Mouse (Mus musculus) bone marrow macrophage, adult 2 months (primary cell): ENCODE data around the gene Kynu. TPM values are rescaled to one million over a fixed set of nuclear protein-coding genes. Genes with fewer than 3 reads are reported as not detected.
A peak's percentile ranks its signal among the peaks of the same experiment; 100 is the strongest.

Experiments used
- H3K27ac ChIP-seq: 2 replicates; pipeline ENCODE4 v1.5.1; 2012; ENCODE audit warnings: low read depth, low read length; ENCODE audit not compliant: insufficient read depth
- H3K4me1 ChIP-seq: 2 replicates; pipeline ENCODE4 v1.6.1; 2012; ENCODE audit warnings: low read length; ENCODE audit not compliant: control insufficient read depth, insufficient read depth
- H3K4me3 ChIP-seq: 2 replicates; pipeline ENCODE4 v1.5.1; 2012; ENCODE audit warnings: mild to moderate bottlenecking, low read length, moderate library complexity; ENCODE audit not compliant: insufficient read depth
- CTCF ChIP-seq: IDR thresholded peaks from 2 replicates; pipeline ENCODE4 v1.5.1; 2012; ENCODE audit warnings: low read depth, mild to moderate bottlenecking, low read length, moderate library complexity
- POLR2A ChIP-seq: IDR thresholded peaks from 2 replicates; pipeline ENCODE4 v1.6.1; 2012; ENCODE audit warnings: mild to moderate bottlenecking, low read depth, low read length, borderline replicate concordance
- polyA plus RNA-seq: library from polyadenylated mRNA; stranded (reverse); fragments of >200 nt; gene quantifications from 2 replicates; pipeline ENCODE4 v1.2.4, GENCODE M21; 2012; ENCODE audit not compliant: missing spikeins, insufficient read depth, insufficient read length

Gene Kynu
- 1.6 and 2.7 TPM in 2 replicates for polyA plus RNA-seq

- Histone ChIP-seq H3K27ac (peak within 1 kb of the TSS; percentile 72), H3K4me1 (peaks cover 20% of the 10 kb centered on the region), H3K4me3 (peak within 1 kb of the TSS; percentile 59)
- TF ChIP-seq POLR2A (no peak), CTCF (no peak)
These were observed at the start of gene Kynu for GRCm38 (mm10) chr2:43555062-43555888. Kynu (plus strand) TSS chr2:43555329.

GRCm38 (mm10) chr2:43506182-43506581 lies 48.9 kb upstream of the Kynu start:
- Histone ChIP-seq H3K27ac (no peak overlapping the region), H3K4me1 (no peaks in the 10 kb centered on the region), H3K4me3 (no peak overlapping the region)
- no peak for TF ChIP-seq POLR2A

GRCm38 (mm10) chr2:43513852-43514251 lies 41.3 kb upstream of the Kynu start:
- H3K27ac ChIP-seq: no peak overlapping the region
- TF ChIP-seq POLR2A (no peak), CTCF (no peak)

GRCm38 (mm10) chr2:43534417-43534816 lies 20.7 kb upstream of the Kynu start:
- no peaks in the 10 kb centered on the region for H3K4me1 ChIP-seq
- H3K4me3 ChIP-seq: no peak overlapping the region
- no peak overlapping the region for H3K27ac ChIP-seq
- TF ChIP-seq POLR2A: no peak
- no peak for TF ChIP-seq CTCF

More at GRCm38 (mm10) chr2:43513852-43514251, 41.3 kb upstream of the Kynu start:
- no peaks in the 10 kb centered on the region for H3K4me1 ChIP-seq
- no peak overlapping the region for H3K4me3 ChIP-seq

GRCm38 (mm10) chr2:43542615-43543014 lies 12.5 kb upstream of the Kynu start:
- Histone ChIP-seq H3K4me1 (peaks cover 10% of the 10 kb centered on the region), H3K27ac (no peak overlapping the region), H3K4me3 (no peak overlapping the region)
- TF ChIP-seq CTCF (no peak), POLR2A (no peak)

- TF ChIP-seq CTCF (no peak), POLR2A (no peak)
- H3K27ac ChIP-seq: peak overlapping the region; percentile 40
- peaks cover 10% of the 10 kb centered on the region for H3K4me1 ChIP-seq
- H3K4me3 ChIP-seq: no peak overlapping the region
These were observed 9.5 kb upstream of the Kynu start for GRCm38 (mm10) chr2:43545665-43546064.

GRCm38 (mm10) chr2:43546448-43546847 lies 8.7 kb upstream of the Kynu start:
- Histone ChIP-seq H3K4me1 (peaks cover 10% of the 10 kb centered on the region), H3K4me3 (no peak overlapping the region), H3K27ac (no peak overlapping the region)
- TF ChIP-seq CTCF (no peak), POLR2A (no peak)

- peaks cover 20% of the 10 kb centered on the region for H3K4me1 ChIP-seq
- H3K4me3 ChIP-seq: no peak overlapping the region
- TF ChIP-seq POLR2A (no peak), CTCF (no peak)
- H3K27ac ChIP-seq: no peak overlapping the region
These were observed 913 bp upstream of the Kynu start for GRCm38 (mm10) chr2:43554216-43554615.

GRCm38 (mm10) chr2:43555889-43556285 lies 758 bp downstream of the Kynu start:
- H3K4me1 ChIP-seq: peaks cover 21% of the 10 kb centered on the region
- TF ChIP-seq POLR2A: no peak
- no peak for TF ChIP-seq CTCF
- peak overlapping the region; percentile 45 for H3K27ac ChIP-seq
- H3K4me3 ChIP-seq: peak overlapping the region; percentile 21; the same call in 1 of the 2 replicates

- TF ChIP-seq POLR2A (no peak), CTCF (no peak)
- Histone ChIP-seq H3K4me1 (peaks cover 23% of the 10 kb centered on the region), H3K4me3 (no peak overlapping the region), H3K27ac (no peak overlapping the region)
These were observed 1.9 kb downstream of the Kynu start for GRCm38 (mm10) chr2:43556985-43557384.

GRCm38 (mm10) chr2:43561209-43561608 lies 6.1 kb downstream of the Kynu start:
- no peak for TF ChIP-seq POLR2A
- TF ChIP-seq CTCF: no peak
- peaks cover 13% of the 10 kb centered on the region for H3K4me1 ChIP-seq
- no peak overlapping the region for H3K4me3 ChIP-seq
- H3K27ac ChIP-seq: no peak overlapping the region
